Mouse (Mus musculus): ENCODE data around the gene Galnt17. TPM values are rescaled to one million over a fixed set of nuclear protein-coding genes. Genes with fewer than 3 reads are reported as not detected.

Galnt17 gene
- 0.21 and 0.29 TPM in 2 replicates for polyA plus RNA-seq (2015; fragmentation: Nextera tagmentation; extraction: Ambion mirVana)

GRCm38 (mm10) chr5:131308397-131308796 lies at the start of gene Galnt17:
Gene Galnt17, minus strand, starts transcription at chr5:131308497.
- Histone ChIP-seq H3K27me3 (replicated peaks; ENCODE audit: control insufficient read depth, insufficient read depth, low read length) (peaks cover 20% of the 10 kb centered on the region), H3K4me1 (replicated peaks; ENCODE audit: control insufficient read depth, insufficient read depth, low read length) (no peaks in the 10 kb centered on the region), H3K4me2 (replicated peaks; ENCODE audit: low read depth) (peak within 1 kb of the TSS; percentile 72), H3K27ac (ENCODE audit: low read depth, low read length) (no peak within 1 kb of the TSS), H3K36me3 (ENCODE audit: control insufficient read depth, insufficient read depth) (no peaks in the 10 kb centered on the region), H3K9me3 (ENCODE audit: control insufficient read depth) (no peaks in the 10 kb centered on the region), H3K4me3 (ENCODE audit: low read depth, low read length) (peak within 1 kb of the TSS; percentile 42), H3K9ac (ENCODE audit: low read depth, low read length) (0 out of 2 replicates have a peak within 1 kb of the TSS, but pooled peaks have one; percentile 2)
- 56% methylated on average over 3 of the region's 3 CpGs for WGBS
- ATAC-seq: no peak
- TF ChIP-seq CTCF (IDR thresholded peaks at IDR 0.05; ENCODE audit: low read depth): no peak

GRCm38 (mm10) chr5:131334536-131334935 lies 26.2 kb upstream of the Galnt17 start:
- ATAC-seq: no peak
- H3K27me3 ChIP-seq (replicated peaks; ENCODE audit: control insufficient read depth, insufficient read depth, low read length): no peaks in the 10 kb centered on the region
- no peaks in the 10 kb centered on the region for H3K36me3 ChIP-seq (ENCODE audit: control insufficient read depth, insufficient read depth)
- no peak overlapping the region for H3K4me2 ChIP-seq (replicated peaks; ENCODE audit: low read depth)
- H3K9me3 ChIP-seq (ENCODE audit: control insufficient read depth): no peaks in the 10 kb centered on the region
- H3K4me1 ChIP-seq (replicated peaks; ENCODE audit: control insufficient read depth, insufficient read depth, low read length): no peaks in the 10 kb centered on the region
- H3K9ac ChIP-seq (ENCODE audit: low read depth, low read length): no peak overlapping the region
- H3K4me3 ChIP-seq (ENCODE audit: low read depth, low read length): no peak overlapping the region
- 84% methylated on average over 8 of the region's 8 CpGs for WGBS
- no peak for TF ChIP-seq CTCF (IDR thresholded peaks at IDR 0.05; ENCODE audit: low read depth)
- H3K27ac ChIP-seq (ENCODE audit: low read depth, low read length): no peak overlapping the region

GRCm38 (mm10) chr5:131321286-131321685 lies 13.0 kb upstream of the Galnt17 start:
- H3K9ac ChIP-seq (ENCODE audit: low read depth, low read length): no peak overlapping the region
- no peaks in the 10 kb centered on the region for H3K27me3 ChIP-seq (replicated peaks; ENCODE audit: control insufficient read depth, insufficient read depth, low read length)
- no peaks in the 10 kb centered on the region for H3K36me3 ChIP-seq (ENCODE audit: control insufficient read depth, insufficient read depth)
- no peaks in the 10 kb centered on the region for H3K9me3 ChIP-seq (ENCODE audit: control insufficient read depth)
- H3K4me2 ChIP-seq (replicated peaks; ENCODE audit: low read depth): no peak overlapping the region
- H3K4me3 ChIP-seq (ENCODE audit: low read depth, low read length): no peak overlapping the region
- WGBS: 55% methylated on average over 3 of the region's 3 CpGs
- no peak overlapping the region for H3K27ac ChIP-seq (ENCODE audit: low read depth, low read length)
- no peak for TF ChIP-seq CTCF (IDR thresholded peaks at IDR 0.05; ENCODE audit: low read depth)
- no peaks in the 10 kb centered on the region for H3K4me1 ChIP-seq (replicated peaks; ENCODE audit: control insufficient read depth, insufficient read depth, low read length)
- ATAC-seq: no peak

GRCm38 (mm10) chr5:131319605-131320004 lies 11.3 kb upstream of the Galnt17 start:
- Histone ChIP-seq H3K4me1 (replicated peaks; ENCODE audit: control insufficient read depth, insufficient read depth, low read length) (no peaks in the 10 kb centered on the region), H3K27ac (ENCODE audit: low read depth, low read length) (no peak overlapping the region), H3K27me3 (replicated peaks; ENCODE audit: control insufficient read depth, insufficient read depth, low read length) (no peaks in the 10 kb centered on the region), H3K9ac (ENCODE audit: low read depth, low read length) (no peak overlapping the region), H3K36me3 (ENCODE audit: control insufficient read depth, insufficient read depth) (no peaks in the 10 kb centered on the region), H3K4me3 (ENCODE audit: low read depth, low read length) (no peak overlapping the region), H3K9me3 (ENCODE audit: control insufficient read depth) (no peaks in the 10 kb centered on the region), H3K4me2 (replicated peaks; ENCODE audit: low read depth) (no peak overlapping the region)
- ATAC-seq: no peak
- no peak for TF ChIP-seq CTCF (IDR thresholded peaks at IDR 0.05; ENCODE audit: low read depth)
- WGBS: 22% methylated on average over 3 of the region's 3 CpGs

- no peaks in the 10 kb centered on the region for H3K36me3 ChIP-seq (ENCODE audit: control insufficient read depth, insufficient read depth)
- no peaks in the 10 kb centered on the region for H3K27me3 ChIP-seq (replicated peaks; ENCODE audit: control insufficient read depth, insufficient read depth, low read length)
- H3K9me3 ChIP-seq (ENCODE audit: control insufficient read depth): no peaks in the 10 kb centered on the region
- WGBS: 33% methylated on average over 2 of the region's 2 CpGs
- no peak overlapping the region for H3K9ac ChIP-seq (ENCODE audit: low read depth, low read length)
- no peak for ATAC-seq
- H3K4me3 ChIP-seq (ENCODE audit: low read depth, low read length): no peak overlapping the region
- no peaks in the 10 kb centered on the region for H3K4me1 ChIP-seq (replicated peaks; ENCODE audit: control insufficient read depth, insufficient read depth, low read length)
- H3K27ac ChIP-seq (ENCODE audit: low read depth, low read length): no peak overlapping the region
- TF ChIP-seq CTCF (IDR thresholded peaks at IDR 0.05; ENCODE audit: low read depth): no peak
- no peak overlapping the region for H3K4me2 ChIP-seq (replicated peaks; ENCODE audit: low read depth)
Measured at GRCm38 (mm10) chr5:131319141-131319540, 10.8 kb upstream of the Galnt17 start.

GRCm38 (mm10) chr5:131315016-131315415 lies 6.7 kb upstream of the Galnt17 start:
- Histone ChIP-seq H3K27ac (ENCODE audit: low read depth, low read length) (no peak overlapping the region), H3K36me3 (ENCODE audit: control insufficient read depth, insufficient read depth) (no peaks in the 10 kb centered on the region), H3K4me3 (ENCODE audit: low read depth, low read length) (no peak overlapping the region), H3K4me1 (replicated peaks; ENCODE audit: control insufficient read depth, insufficient read depth, low read length) (no peaks in the 10 kb centered on the region), H3K9me3 (ENCODE audit: control insufficient read depth) (no peaks in the 10 kb centered on the region), H3K9ac (ENCODE audit: low read depth, low read length) (no peak overlapping the region), H3K27me3 (replicated peaks; ENCODE audit: control insufficient read depth, insufficient read depth, low read length) (no peaks in the 10 kb centered on the region), H3K4me2 (replicated peaks; ENCODE audit: low read depth) (no peak overlapping the region)
- no peak for ATAC-seq
- 72% methylated on average over 4 of the region's 4 CpGs for WGBS
- no peak for TF ChIP-seq CTCF (IDR thresholded peaks at IDR 0.05; ENCODE audit: low read depth)

Measured in intestine, postnatal 0 days (tissue).